Mouse (Mus musculus) small intestine, adult 2 months (tissue): ENCODE results near the gene Serpina1b.

ENCODE experiments used
- CTCF ChIP-seq: fragments of 200-500 bp; IDR thresholded peaks from 2 replicates; pipeline ENCODE4 v1.5.1; 2012; ENCODE audit warnings: low read depth, mild to moderate bottlenecking, control low read depth, inconsistent platforms, low read length, moderate library complexity, mixed read lengths; ENCODE audit not compliant: insufficient replicate concordance, insufficient read length; ENCODE audit errors: extremely low read depth
- POLR2A ChIP-seq: fragments of 200-500 bp; IDR thresholded peaks from 2 replicates; pipeline ENCODE4 v1.6.1; 2012; ENCODE audit warnings: low read depth, mild to moderate bottlenecking, control low read depth, inconsistent platforms, low read length, moderate library complexity

DNA sequence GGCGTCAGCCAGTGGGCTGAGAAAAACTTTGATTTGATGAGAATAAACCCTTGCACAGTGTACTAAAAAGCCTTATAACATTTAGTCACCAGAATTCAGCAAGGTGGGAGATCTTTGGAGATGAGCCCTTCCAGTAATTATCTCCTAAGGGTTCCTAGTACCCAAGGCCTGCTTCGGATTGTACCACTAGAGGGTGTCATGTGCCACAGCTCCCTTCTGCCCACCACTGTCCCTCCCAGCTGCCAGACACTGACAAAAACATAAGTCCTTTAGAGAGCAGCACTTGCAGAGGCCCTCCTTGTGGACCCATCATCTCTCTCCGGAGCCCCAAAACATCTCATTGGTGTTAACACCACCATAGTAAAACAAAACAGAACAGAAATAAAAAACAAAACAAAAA lies 118.6 kb downstream of the Serpina1b start:
- peak; percentile 27; the same call in 1 of the 2 replicates for TF ChIP-seq CTCF
- no peak for TF ChIP-seq POLR2A
